Mouse (Mus musculus) small intestine, adult 2 months (tissue): Measurements from ENCODE around the gene Hsd17b3.

Experiments used
- CTCF ChIP-seq: fragments of 200-500 bp; IDR thresholded peaks from 2 replicates; pipeline ENCODE4 v1.5.1; 2012; ENCODE audit warnings: low read depth, mild to moderate bottlenecking, control low read depth, inconsistent platforms, low read length, moderate library complexity, mixed read lengths; ENCODE audit not compliant: insufficient replicate concordance, insufficient read length; ENCODE audit errors: extremely low read depth
- POLR2A ChIP-seq: fragments of 200-500 bp; IDR thresholded peaks from 2 replicates; pipeline ENCODE4 v1.6.1; 2012; ENCODE audit warnings: low read depth, mild to moderate bottlenecking, control low read depth, inconsistent platforms, low read length, moderate library complexity

DNA sequence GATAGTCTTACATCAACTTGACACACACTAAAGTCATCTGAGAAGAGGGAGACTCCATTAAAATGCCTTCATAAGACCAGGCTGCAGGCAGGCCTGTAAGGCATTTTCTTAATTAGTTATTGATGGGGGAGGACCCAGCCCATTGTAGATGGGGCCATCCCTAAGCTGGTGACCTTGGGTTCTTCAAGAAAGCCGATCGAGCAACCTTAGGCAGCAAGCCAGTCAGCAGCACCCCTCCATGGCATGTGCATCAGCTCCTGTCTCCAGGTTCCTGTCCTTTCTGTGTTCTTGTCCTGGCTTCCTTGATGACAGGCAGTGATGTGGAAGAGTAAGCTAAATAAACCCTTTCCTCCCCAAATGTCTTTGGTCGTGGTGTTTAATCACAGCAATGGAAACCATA is 3.1 kb upstream of the Hsd17b3 start:
- no peak for TF ChIP-seq POLR2A
- no peak for TF ChIP-seq CTCF
